Mouse (Mus musculus) WW6 (cell line): ENCODE results near the gene Nlrp4a.
"Not testable (repeated sequence)": the region's sequence is repeated elsewhere in the genome, so short reads cannot be mapped to it uniquely, and the experiment has no call there.

Experiments
- DNase-seq: peaks from one replicate; pipeline ENCODE4 v3.0.0-alpha.2; 2013; ENCODE audit warnings: low read depth, low spot score

Nlrp4a gene

GRCm38 (mm10) chr7:26434813-26435212 is at the start of gene Nlrp4a:
TSS of gene Nlrp4a (plus strand) at chr7:26435113.
- DNase-seq, result no peak

DNA sequence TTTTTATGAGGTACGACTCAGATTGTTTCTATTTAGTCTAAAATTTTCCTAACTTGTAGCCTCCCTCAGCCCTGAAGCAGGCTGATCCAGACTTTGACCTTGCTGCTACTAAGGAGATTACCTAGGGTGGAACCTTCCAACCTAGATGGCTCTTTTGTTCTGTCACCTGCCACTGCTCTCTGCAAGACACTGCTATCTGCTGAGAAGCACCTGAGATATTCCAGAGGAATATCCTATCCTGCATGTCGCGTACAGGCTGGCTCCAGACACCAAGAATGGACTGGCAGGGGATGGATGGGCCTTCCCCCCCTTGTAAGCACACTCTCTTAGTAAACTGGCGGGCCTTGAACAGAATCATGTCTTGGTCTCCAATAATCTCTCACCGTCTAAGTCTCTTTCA is 48.2 kb upstream of the Nlrp4a start:
- not testable (repeated sequence) for DNase-seq

DNA sequence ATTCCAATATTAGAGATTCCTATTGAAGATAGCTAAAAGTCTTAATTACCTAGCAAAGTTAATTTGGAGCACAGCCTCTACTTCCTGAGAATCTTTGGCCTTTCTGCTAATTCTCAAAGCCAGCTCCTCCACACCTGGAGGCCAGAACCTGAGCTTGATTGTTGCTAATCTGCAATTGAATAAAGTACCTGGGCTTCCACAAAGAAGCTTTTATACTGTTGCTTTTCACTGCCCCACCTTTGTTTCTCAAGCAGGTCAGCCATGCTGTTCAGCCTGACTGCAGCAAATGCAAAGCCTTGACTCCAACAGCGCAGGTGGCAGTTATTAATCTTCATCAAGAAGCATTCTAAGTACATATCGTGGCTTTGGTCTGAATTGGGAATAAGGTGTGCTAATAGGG is 43.8 kb upstream of the Nlrp4a start:
- not testable (repeated sequence) for DNase-seq

DNA sequence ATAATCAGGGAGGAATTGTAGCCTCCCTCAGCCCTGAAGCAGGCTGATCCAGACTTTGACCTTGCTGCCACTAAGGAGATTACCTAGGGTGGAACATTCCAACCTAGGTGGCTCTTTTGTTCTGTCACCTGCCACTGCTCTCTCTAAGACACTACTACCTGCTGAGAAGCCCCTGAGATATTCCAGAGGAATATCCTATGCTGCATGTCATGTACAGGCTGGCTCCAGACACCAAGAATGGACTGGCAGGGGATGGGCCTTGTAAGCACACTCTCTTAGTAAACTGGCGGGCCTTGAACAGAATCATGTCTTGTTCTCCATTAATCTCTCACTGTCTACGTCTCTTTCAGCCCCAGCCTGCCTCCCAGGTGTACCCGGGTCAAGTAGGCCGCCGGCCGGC is 43.1 kb upstream of the Nlrp4a start:
- not testable (repeated sequence) for DNase-seq

DNA sequence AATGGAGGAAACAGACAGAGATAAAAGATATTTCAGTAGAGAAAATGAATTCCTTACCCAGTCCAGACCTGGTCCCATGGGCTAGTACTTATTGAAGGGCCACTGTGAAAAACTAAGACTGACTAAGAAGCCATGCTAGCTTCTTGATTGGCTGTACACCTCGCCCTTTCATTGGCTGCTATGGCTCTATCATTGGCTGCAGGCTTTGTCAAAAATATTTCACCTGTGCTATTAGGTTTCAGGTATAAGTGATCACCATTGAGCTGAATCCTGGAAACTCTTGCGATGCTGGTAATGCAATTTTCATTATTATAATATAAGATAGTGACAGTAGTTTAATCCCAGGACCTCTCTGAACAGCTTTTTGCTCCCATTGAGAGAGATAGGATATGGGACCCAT is 31.3 kb upstream of the Nlrp4a start, which contains the start of gene Nlrp9c:
Gene Nlrp9c, minus strand, starts transcription at position 101 of the 400 bp plus-strand sequence.
- DNase-seq, result not testable (repeated sequence)

DNA sequence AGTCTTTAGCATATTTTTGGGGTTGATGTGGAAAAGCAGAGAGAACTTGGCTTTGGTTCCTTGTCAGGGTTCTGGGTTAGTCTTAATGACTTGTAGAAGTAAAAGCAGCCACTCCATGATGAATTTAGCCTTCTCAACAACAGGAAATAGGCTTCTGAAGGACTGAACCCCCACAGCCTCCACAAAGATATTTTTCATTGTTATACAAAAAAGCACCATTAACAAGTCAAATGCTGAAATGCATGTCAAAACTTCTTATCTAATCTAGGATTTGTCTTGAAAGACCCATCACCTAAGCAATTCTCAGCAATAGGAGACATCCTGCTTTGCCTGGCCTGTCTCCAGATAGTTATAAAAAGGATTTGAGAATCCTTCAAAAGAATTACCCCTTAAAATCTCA is 41.8 kb downstream of the Nlrp4a start:
- no peak for DNase-seq

- peak; percentile 11 for DNase-seq
These were observed 54.6 kb downstream of the Nlrp4a start for GRCm38 (mm10) chr7:26489514-26489913.
